Mouse (Mus musculus) cerebellum, postnatal 4 days (tissue): ENCODE measurements around the gene Rcc1l.

Source experiments
- DNase-seq, 2 experiments: peaks; one replicate each; pipeline ENCODE4 v3.0.0; 2022; ENCODE audit warnings: low spot score in 2 of 2, mixed read lengths in 1 of 2

Rcc1l gene

GRCm38 (mm10) chr5:134170167-134170566, 6.4 kb downstream of the Rcc1l start:
- DNase-seq, result no peak

DNA sequence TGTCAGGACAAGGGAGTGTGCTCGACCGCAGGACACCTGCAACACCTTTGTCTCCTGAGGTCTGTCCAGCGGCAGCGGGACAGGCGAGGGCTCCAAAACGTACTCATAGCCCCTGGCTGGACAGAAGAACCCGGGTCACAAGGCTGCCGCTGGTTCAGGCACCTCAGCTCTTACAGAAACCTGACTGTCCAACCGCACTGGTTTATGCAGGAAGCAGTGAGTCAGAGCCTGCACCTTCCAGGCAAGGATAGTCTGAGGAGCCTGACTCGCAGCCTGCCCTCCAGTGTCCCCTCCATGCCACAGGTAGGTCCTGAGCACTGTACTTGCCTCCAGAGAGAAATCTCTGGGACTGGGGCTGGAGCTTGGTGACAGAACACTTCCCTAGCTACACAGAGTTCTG, 7.3 kb downstream of the Rcc1l start:
- DNase-seq, result no peak

DNA sequence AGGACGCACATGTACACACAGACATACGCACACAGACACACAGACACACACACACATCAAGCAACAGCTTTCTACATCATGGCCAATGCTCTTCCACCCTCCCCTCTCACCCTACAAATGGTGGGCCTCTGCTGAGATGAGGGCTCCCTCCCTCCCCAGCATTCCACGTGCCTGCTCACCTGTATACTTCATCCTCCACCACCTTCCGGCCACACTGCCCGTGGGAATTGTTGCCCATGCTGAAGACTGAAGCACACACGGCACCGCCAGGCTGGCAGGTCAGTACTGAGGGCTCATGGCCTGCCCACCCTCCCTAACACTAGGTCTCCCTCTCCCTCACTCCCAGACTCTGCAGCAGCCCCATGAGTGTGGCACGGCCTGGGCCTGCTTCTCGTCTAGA, 8.5 kb downstream of the Rcc1l start:
- DNase-seq, result no peak

DNA sequence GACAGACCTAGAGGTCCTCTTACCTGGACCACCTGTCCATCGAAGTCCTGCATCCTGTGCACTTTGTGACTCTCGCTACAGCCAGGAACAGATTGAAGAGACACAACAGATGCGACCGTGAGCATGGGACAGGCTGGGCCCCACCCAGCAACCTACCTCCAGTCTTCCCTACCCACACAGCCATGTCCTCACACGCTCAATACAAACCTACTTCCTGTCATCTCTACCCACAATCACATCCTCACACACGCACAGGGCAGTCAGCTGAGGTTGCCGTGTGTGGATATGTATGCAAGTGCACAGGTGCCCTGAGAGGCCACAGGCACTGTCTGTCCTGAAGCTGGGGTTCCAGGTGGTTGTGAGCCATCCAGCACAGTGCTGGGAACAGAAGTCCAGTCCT, 9.9 kb downstream of the Rcc1l start:
- DNase-seq, result no peak

DNA sequence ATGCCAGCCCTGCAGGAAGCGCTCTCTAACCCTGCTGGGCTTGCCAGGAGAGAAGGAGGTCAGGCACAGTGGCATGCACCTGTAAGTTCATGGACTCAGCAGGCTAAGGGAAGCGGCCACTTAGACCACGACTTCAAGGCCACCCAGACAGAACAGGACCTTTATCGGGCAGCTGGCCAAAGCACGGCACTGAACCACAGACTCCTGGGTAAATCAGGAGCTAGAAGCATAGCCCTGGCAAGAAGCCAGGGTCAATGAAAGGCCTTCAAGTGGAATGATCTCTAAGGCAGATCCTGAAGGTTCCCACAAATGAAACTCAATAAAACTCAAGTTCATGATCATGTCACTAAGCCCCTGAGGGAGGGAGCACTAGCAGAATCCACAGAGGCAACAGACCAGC, 11.9 kb downstream of the Rcc1l start:
- no peak for DNase-seq

DNA sequence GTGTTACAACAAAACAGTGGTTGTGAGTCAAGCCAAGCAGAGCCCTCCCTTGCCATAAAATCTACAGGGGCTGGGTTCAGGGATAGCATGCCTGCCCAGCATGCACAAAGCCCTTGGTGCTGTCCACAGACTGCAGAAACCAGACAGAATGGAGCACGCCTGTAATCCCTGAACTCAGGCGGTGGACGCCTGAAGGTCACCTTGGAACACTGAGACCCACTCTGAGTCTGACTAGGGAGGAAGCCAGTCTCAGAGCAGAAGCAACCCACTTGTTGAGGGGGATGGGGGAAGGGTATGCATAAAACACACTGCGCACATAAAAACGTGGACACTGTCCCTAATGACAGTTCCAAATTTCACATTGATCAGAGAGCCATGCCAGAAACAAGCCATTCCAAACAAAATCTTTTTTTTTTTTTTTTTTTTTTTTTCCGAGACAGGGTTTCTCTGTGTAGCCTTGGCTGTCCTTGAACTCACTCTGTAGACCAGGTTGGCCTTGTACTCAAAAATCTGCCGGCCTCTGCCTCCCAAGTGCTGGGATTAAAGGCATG, 20.6 kb downstream of the Rcc1l start:
- no peak for DNase-seq

DNA sequence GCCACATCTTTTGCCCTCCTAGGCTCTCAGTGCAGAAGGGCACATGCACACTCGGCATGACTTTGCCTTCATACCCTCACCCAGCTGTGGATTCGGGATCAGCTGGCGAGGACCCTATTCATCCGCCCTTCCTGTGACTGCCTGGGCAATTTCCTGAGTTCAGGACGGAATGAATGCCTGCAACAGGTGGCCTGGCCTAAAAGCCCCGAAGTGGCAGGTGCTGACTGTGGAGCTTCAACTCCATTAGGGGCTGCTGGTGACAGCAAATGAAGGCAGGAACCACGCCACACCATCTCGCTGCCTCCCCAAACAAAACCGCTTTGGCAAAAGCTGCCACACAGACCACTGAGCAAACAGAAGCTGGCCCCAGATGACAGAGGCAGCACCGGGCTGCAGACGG, 24.7 kb downstream of the Rcc1l start:
- no peak for DNase-seq

DNA sequence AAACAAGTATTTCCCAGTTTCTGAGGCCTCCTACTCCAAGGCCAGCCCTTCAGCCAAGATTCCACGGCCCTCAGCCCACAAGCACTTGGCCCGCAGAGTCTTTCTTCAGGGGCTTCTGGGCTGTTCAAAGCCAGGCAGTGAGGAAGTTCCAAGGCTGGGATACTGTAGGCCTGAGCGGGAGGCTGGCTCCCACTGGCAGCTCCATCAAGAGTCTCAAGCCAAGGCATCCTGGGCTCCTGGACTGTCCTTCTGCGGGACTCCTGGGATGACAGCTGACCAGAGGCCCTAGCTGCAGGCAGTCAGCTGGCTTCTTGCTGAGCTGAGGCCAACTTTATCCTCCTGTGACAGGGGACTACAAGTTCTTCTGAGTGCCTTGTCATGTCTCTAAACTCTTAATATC, 28.4 kb downstream of the Rcc1l start:
- DNase-seq, result no peak

GRCm38 (mm10) chr5:134147194-134147753, 29.3 kb downstream of the Rcc1l start:
- no peak for DNase-seq

- no peak for DNase-seq
Observed at GRCm38 (mm10) chr5:134144986-134145385, 31.6 kb downstream of the Rcc1l start.

GRCm38 (mm10) chr5:134142381-134142780, 34.2 kb downstream of the Rcc1l start:
- no peak for DNase-seq

- DNase-seq, result no peak
Observed at GRCm38 (mm10) chr5:134141236-134141635, 35.3 kb downstream of the Rcc1l start.

GRCm38 (mm10) chr5:134139429-134139828, 37.1 kb downstream of the Rcc1l start:
- no peak for DNase-seq

DNA sequence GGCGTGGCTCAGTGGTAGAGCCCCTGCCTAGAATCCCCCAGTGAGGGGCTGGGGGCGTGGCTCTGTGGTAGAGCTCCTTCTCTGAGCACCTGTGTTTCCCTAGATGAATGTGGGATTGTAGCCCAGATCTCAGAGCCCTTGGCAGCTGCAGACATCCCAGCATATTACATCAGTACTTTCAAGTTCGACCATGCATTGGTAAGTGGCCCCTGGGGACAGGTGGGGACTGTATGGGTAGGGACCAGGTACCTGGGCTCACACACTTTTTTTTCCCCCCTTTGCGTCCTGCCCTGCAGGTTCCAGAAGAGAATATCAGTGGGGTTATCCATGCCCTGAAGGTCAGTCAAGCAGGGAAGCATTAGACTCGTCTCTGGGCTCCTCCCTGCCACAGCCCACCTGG, 38.6 kb downstream of the Rcc1l start:
- DNase-seq, result no peak

- no peak for DNase-seq
Observed at GRCm38 (mm10) chr5:134136022-134136421, 40.6 kb downstream of the Rcc1l start.

- DNase-seq, result peak in 1 of 2 experiments; percentile 49
Observed at GRCm38 (mm10) chr5:134131586-134131985, 45.0 kb downstream of the Rcc1l start.

GRCm38 (mm10) chr5:134126232-134126631, 50.3 kb downstream of the Rcc1l start:
- DNase-seq, result no peak

GRCm38 (mm10) chr5:134123846-134124245, 52.7 kb downstream of the Rcc1l start:
- no peak for DNase-seq

DNA sequence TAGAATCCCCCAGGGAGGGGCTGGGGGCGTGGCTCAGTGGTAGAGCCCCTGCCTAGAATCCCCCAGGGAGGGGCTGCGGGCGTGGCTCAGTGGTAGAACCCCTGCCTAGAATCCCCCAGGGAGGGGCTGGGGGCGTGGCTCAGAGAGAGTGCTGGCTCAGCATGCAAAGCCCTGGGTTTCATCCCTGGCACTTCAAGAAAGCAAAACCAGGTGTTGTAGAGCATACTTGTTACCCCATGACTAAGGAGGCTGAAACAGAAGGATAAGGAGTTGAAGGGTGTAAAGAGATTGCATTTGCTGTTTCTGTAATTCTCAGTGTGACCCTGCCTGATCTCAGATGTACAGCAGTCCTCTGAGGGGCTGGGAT, 54.7 kb downstream of the Rcc1l start:
- DNase-seq, result no peak

DNA sequence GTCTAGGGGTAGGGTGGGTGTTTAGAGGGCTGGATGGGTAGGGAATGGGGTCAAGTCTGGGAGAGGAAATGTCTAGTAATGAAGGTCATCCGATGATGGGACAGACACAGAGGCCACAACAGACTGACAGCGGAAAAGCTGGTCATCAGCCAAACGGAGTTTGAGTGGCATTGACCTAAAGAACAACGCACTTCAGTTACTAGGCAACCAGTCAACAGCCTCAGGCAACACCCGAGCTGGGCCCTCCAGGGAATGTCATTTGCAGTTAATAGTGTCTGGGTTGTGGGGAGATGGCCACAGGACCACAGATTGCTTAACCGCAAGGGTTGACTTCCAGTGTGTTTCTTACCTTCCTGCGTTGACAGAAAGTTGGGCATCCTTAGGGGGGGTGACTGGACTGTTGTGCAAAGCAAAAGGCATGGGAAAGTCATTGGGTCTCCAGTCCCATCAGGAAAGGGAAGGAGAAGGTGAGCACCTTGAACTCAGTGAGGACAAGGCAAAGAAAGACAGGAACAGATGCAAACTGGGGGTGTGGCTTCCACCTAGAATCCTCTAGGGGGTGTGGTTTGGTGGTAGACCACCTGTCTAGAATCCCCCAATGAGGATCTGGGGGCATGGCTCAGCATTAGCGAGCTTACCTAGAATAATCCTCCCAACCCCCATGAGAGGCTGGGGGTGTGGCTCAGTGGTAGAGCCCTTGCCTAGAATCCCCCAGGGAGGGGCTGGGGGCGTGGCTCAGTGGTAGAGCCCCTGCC, 55.3 kb downstream of the Rcc1l start:
- no peak for DNase-seq

- DNase-seq, result no peak
Observed at GRCm38 (mm10) chr5:134120135-134120534, 56.4 kb downstream of the Rcc1l start.

GRCm38 (mm10) chr5:134119481-134120120, 57.0 kb downstream of the Rcc1l start:
- no peak for DNase-seq

GRCm38 (mm10) chr5:134118798-134119407, 57.7 kb downstream of the Rcc1l start:
- DNase-seq, result no peak
